Mouse (Mus musculus) ES-E14 (cell line): Measurements from ENCODE around the gene Cpne1.

ENCODE experiments used
- HCFC1 ChIP-seq: IDR thresholded peaks from 2 replicates; pipeline ENCODE4 v1.6.1; 2012; ENCODE audit warnings: low read length, inconsistent platforms, borderline replicate concordance; ENCODE audit not compliant: insufficient read depth
- MAFK ChIP-seq: IDR thresholded peaks from 2 replicates; pipeline ENCODE4 v1.6.1; 2014; ENCODE audit warnings: mild to moderate bottlenecking, low read depth, low read length, inconsistent platforms; ENCODE audit not compliant: insufficient read depth
- ZC3H11A ChIP-seq: IDR thresholded peaks from 2 replicates; pipeline ENCODE4 v1.6.1; 2012; ENCODE audit warnings: low read depth, mild to moderate bottlenecking, inconsistent platforms, low read length, borderline replicate concordance
- ZNF384 ChIP-seq: IDR thresholded peaks from 2 replicates; pipeline ENCODE4 v1.6.1; 2012; ENCODE audit warnings: low read depth, low read length, inconsistent platforms

- TF ChIP-seq MAFK (no peak), ZC3H11A (no peak), HCFC1 (no peak), ZNF384 (no peak)
These were observed 72.4 kb downstream of the Cpne1 start for GRCm38 (mm10) chr2:156039390-156039789.
